Mouse (Mus musculus) ES-Bruce4 (cell line): ENCODE measurements around the gene 1700125H20Rik. TPM values are rescaled to one million over a fixed set of nuclear protein-coding genes. Genes with fewer than 3 reads are reported as not detected.

Source experiments
- H3K27ac ChIP-seq: 2 replicates; pipeline ENCODE4 v1.5.1; 2012; ENCODE audit warnings: low read length, inconsistent platforms; ENCODE audit not compliant: insufficient read depth
- H3K27me3 ChIP-seq: 2 replicates; pipeline ENCODE4 v1.6.1; 2012; ENCODE audit warnings: mild to moderate bottlenecking, low read length, inconsistent platforms; ENCODE audit not compliant: control insufficient read depth, poor library complexity, insufficient read depth, severe bottlenecking
- H3K36me3 ChIP-seq: 2 replicates; pipeline ENCODE4 v1.6.1; 2012; ENCODE audit warnings: inconsistent platforms, mild to moderate bottlenecking, low read length, moderate library complexity; ENCODE audit not compliant: control insufficient read depth, poor library complexity, insufficient read depth, severe bottlenecking
- H3K4me1 ChIP-seq: one replicate; pipeline ENCODE4 v1.8.1; 2011; ENCODE audit warnings: low read length; ENCODE audit not compliant: control insufficient read depth, insufficient read depth
- H3K4me3 ChIP-seq: 2 replicates; pipeline ENCODE4 v1.5.1; 2011; ENCODE audit warnings: low read depth, mild to moderate bottlenecking, low read length
- H3K9ac ChIP-seq: 2 replicates; pipeline ENCODE4 v1.6.1; 2012; ENCODE audit warnings: low read depth, mild to moderate bottlenecking, inconsistent platforms; ENCODE audit not compliant: poor library complexity, severe bottlenecking
- H3K9me3 ChIP-seq: replicated peaks from 2 replicates; pipeline ENCODE4 v1.6.1; 2012; ENCODE audit warnings: mild to moderate bottlenecking, low read length, inconsistent platforms; ENCODE audit not compliant: control insufficient read depth, poor library complexity, insufficient read depth, severe bottlenecking
- CTCF ChIP-seq: IDR thresholded peaks from one replicate; pipeline ENCODE4 v1.8.1; 2011; ENCODE audit warnings: low read depth, low read length
- EP300 ChIP-seq: IDR thresholded peaks from 2 replicates; pipeline ENCODE4 v1.6.1; 2011; ENCODE audit warnings: low read depth, low read length; ENCODE audit not compliant: insufficient read depth
- POLR2A ChIP-seq: IDR thresholded peaks from one replicate; pipeline ENCODE4 v1.8.1; 2011; ENCODE audit warnings: low read length; ENCODE audit not compliant: insufficient read depth
- polyA plus RNA-seq: library from polyadenylated mRNA; stranded (reverse); fragments of >200 nt; gene quantifications from 2 replicates; pipeline ENCODE4 v1.2.4, GENCODE M21; 2011; ENCODE audit warnings: low read depth; ENCODE audit not compliant: missing spikeins, insufficient read depth, insufficient read length

The 1700125H20Rik gene
- polyA plus RNA-seq, 1 experiment: not detected

DNA sequence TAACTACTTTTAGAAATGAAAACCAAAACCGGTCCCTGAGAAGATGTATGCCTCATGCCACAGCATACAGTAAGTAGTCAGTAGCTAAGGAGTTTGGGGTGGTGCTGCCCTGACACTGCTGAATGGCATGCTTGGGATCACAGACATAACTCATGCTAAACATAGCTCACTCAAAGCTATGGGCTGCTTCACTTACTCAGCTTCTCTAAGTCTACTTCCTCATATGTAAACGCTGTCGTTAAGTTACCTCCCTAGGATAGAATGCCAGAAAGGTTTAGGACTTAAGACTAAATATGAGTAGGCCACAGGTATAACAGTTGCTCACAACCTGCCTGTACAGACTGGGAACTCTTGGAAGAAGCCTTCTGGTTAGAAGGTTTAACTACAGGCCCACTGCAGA lies 44.5 kb downstream of the 1700125H20Rik start:
- Histone ChIP-seq H3K36me3 (peaks cover 60% of the 10 kb centered on the region), H3K4me3 (no peak overlapping the region), H3K27ac (peak overlapping the region; percentile 27; the same call in 1 of the 2 replicates), H3K9ac (no peak overlapping the region), H3K27me3 (no peaks in the 10 kb centered on the region), H3K4me1 (no peaks in the 10 kb centered on the region), H3K9me3 (no peaks in the 10 kb centered on the region)
- TF ChIP-seq EP300 (no peak), CTCF (no peak), POLR2A (no peak)

DNA sequence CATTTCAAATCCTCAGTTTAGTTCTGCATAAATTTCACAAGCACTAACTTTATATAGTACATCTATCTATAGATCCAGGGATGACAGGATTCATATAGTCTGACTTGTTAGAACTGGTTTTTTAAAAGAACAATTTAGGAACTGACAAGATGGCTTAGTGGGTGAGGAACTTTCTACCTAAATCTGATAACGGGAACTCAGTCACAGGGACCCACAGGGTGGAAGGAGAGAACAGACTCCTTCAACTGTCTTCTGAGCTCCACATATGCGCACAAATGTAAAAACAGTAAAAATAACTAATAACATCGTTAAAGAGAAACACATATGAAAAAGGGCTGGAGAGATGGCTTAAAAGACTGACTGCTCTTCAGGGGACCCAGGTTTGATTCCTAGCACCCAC lies 48.8 kb downstream of the 1700125H20Rik start:
- Histone ChIP-seq H3K27me3 (no peaks in the 10 kb centered on the region), H3K27ac (no peak overlapping the region), H3K36me3 (peaks cover 21% of the 10 kb centered on the region), H3K4me3 (no peak overlapping the region), H3K9me3 (no peaks in the 10 kb centered on the region), H3K4me1 (peaks cover 3% of the 10 kb centered on the region), H3K9ac (no peak overlapping the region)
- no peak for TF ChIP-seq EP300
- no peak for TF ChIP-seq POLR2A
- no peak for TF ChIP-seq CTCF

DNA sequence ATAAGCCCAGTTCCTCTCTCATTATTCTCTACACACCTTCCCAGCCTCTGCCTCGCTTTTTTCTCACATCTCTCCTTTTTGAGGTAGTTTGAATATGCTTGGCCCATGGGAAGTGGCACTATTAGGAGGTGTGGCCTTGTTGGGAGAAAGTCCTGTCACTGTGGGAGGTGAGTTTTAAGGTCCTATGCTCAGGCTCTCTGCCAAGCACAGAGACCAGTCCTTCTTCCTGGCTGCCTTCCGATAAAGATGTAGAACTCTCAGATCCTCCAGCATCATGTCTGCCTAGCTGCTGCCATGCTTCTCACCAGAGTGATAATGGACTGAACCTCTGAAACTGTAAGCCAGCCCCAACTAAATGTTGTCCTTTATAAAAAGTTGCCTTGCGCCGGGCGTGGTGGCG lies 52.4 kb downstream of the 1700125H20Rik start:
- Histone ChIP-seq H3K36me3 (peaks cover 5% of the 10 kb centered on the region), H3K27ac (no peak overlapping the region), H3K9ac (no peak overlapping the region), H3K4me3 (no peak overlapping the region), H3K4me1 (peaks cover 3% of the 10 kb centered on the region), H3K9me3 (no peaks in the 10 kb centered on the region), H3K27me3 (no peaks in the 10 kb centered on the region)
- TF ChIP-seq EP300: no peak

DNA sequence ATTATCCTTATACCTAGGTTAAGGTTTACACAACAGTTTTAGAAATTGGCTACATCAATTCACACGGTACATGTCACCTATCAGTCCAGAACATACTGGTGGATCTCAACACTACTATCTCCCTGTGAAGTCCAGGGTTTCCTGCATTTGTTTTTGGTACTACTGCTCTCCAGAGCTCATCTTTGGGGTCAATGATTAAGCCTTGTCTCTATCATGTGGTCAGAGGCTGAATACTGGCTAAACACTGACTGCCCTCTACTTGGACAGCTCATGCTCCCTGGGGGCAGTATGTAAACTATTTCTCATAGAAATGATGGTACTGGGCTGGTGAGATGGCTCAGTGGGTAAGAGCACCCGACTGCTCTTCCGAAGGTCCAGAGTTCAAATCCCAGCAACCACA lies 53.0 kb downstream of the 1700125H20Rik start:
- Histone ChIP-seq H3K27ac (no peak overlapping the region), H3K9me3 (no peaks in the 10 kb centered on the region), H3K4me3 (no peak overlapping the region), H3K27me3 (no peaks in the 10 kb centered on the region), H3K9ac (no peak overlapping the region), H3K36me3 (peaks cover 5% of the 10 kb centered on the region), H3K4me1 (peaks cover 3% of the 10 kb centered on the region)
- TF ChIP-seq POLR2A (no peak), CTCF (no peak), EP300 (no peak)

Other genes with a start within 250 kb of the 1700125H20Rik start
- 277 and 320 TPM in 2 replicates for gene Car4, start 212.6 kb upstream of the 1700125H20Rik start, polyA plus RNA-seq
- gene Usp32, start 30.2 kb upstream of the 1700125H20Rik start, polyA plus RNA-seq: 46.4 and 71.2 TPM in 2 replicates
- gene Appbp2, start 64.7 kb downstream of the 1700125H20Rik start, polyA plus RNA-seq: 54.6 and 57.9 TPM in 2 replicates
- 26.6 and 27.1 TPM in 2 replicates for gene Ppm1d, start 140.8 kb downstream of the 1700125H20Rik start, polyA plus RNA-seq
- 36.7 and 37.8 TPM in 2 replicates for gene Bcas3, start 182.8 kb downstream of the 1700125H20Rik start, polyA plus RNA-seq